Mouse (Mus musculus): ENCODE data around the gene Pyroxd1. TPM values are rescaled to one million over a fixed set of nuclear protein-coding genes. Genes with fewer than 3 reads are reported as not detected.

Pyroxd1 gene
- polyA plus RNA-seq, 1 experiment from 2014 or later = 4.9 TPM

DNA sequence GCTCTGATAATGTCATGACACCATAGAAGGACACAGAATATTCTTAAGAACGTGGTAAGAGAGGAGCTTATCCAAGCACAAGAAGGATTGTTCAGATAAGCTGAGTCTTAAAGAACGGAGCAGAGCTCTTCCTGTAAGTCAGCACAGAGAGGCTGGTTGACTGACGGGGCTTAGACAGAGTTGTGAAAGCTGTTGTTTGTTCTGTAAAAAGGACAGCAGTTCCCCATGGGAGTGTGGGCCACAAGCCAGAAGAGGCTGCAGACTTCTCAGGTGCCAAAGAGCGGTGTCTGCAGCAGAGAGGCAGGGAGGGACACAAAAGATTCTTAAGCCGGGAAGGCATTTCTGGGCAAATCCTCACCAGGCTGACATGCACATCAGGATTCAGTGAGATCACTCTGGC is 49.2 kb downstream of the Pyroxd1 start:
- no peak for ATAC-seq (ENCODE audit: insufficient read depth)
- no peak overlapping the region for H3K9ac ChIP-seq
- no peak overlapping the region for H3K4me3 ChIP-seq (replicated peaks)
- H3K9me3 ChIP-seq (replicated peaks) = no peaks in the 10 kb centered on the region
- H3K4me1 ChIP-seq (replicated peaks) = peaks cover 7% of the 10 kb centered on the region; the same call in 1 of the 2 replicates
- H3K36me3 ChIP-seq (replicated peaks) = peaks cover 40% of the 10 kb centered on the region
- 60% methylated on average over 5 of the region's 5 CpGs for WGBS (ENCODE audit: insufficient replicate concordance)
- no peaks in the 10 kb centered on the region for H3K27me3 ChIP-seq
- H3K27ac ChIP-seq (replicated peaks) = no peak overlapping the region
- no peak overlapping the region for H3K4me2 ChIP-seq

DNA sequence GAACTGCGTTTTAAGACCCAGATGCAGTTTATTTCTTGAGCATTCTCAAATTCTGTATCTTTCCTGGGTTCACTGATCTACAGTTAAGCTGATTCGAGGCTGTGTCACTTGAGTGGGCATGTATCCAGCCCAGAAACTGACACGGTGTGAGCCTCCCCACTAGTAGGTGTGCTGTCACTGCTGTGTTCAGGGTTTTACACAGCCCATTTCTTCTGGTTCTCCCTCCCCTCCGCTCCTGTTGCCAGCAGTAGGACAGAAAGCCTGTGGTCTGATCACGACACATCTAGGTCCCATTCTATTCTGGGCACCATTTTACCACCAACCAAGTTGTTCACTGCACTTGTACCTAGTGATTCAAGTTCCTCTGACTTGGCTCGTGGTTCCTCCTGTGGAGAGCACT is 50.3 kb downstream of the Pyroxd1 start:
- 84% methylated on average over 6 of the region's 6 CpGs for WGBS (ENCODE audit: insufficient replicate concordance)
- H3K4me2 ChIP-seq = no peak overlapping the region
- H3K4me3 ChIP-seq (replicated peaks) = no peak overlapping the region
- peaks cover 48% of the 10 kb centered on the region for H3K36me3 ChIP-seq (replicated peaks)
- H3K9ac ChIP-seq = no peak overlapping the region
- no peaks in the 10 kb centered on the region for H3K27me3 ChIP-seq
- H3K27ac ChIP-seq (replicated peaks) = no peak overlapping the region
- no peak for ATAC-seq (ENCODE audit: insufficient read depth)
- H3K9me3 ChIP-seq (replicated peaks) = no peaks in the 10 kb centered on the region
- H3K4me1 ChIP-seq (replicated peaks) = peaks cover 7% of the 10 kb centered on the region; the same call in 1 of the 2 replicates

- no peaks in the 10 kb centered on the region for H3K4me1 ChIP-seq (replicated peaks)
- H3K27ac ChIP-seq (replicated peaks) = no peak overlapping the region
- H3K4me2 ChIP-seq = no peak overlapping the region
- H3K9me3 ChIP-seq (replicated peaks) = no peaks in the 10 kb centered on the region
- H3K36me3 ChIP-seq (replicated peaks) = no peaks in the 10 kb centered on the region
- ATAC-seq (ENCODE audit: insufficient read depth) = no peak
- peaks cover 47% of the 10 kb centered on the region for H3K27me3 ChIP-seq
- 32% methylated on average over 1 of the region's 1 CpGs for WGBS (ENCODE audit: insufficient replicate concordance)
- no peak overlapping the region for H3K4me3 ChIP-seq (replicated peaks)
- H3K9ac ChIP-seq = no peak overlapping the region
These were observed 65.7 kb downstream of the Pyroxd1 start for GRCm38 (mm10) chr6:142411140-142411539.

Other genes starting within 250 kb of the Pyroxd1 start
- gene Slco1a6, start 137.1 kb upstream of the Pyroxd1 start, polyA plus RNA-seq (2015; fragmentation: Nextera tagmentation; extraction: Ambion mirVana) = not detected in 2 replicates
- 0.28 and 0.35 TPM in 2 replicates for gene Iapp, start 47.2 kb upstream of the Pyroxd1 start, polyA plus RNA-seq (2015; fragmentation: Nextera tagmentation; extraction: Ambion mirVana)
- gene Slco1a5, start 22.7 kb upstream of the Pyroxd1 start, polyA plus RNA-seq (2015; fragmentation: Nextera tagmentation; extraction: Ambion mirVana) = not detected in 2 replicates
- gene Recql, start 41.4 kb downstream of the Pyroxd1 start, polyA plus RNA-seq (2015; fragmentation: Nextera tagmentation; extraction: Ambion mirVana) = 12.6 and 14.2 TPM in 2 replicates
- 30.9 and 32.1 TPM in 2 replicates for gene Golt1b, start 41.6 kb downstream of the Pyroxd1 start, polyA plus RNA-seq (2015; fragmentation: Nextera tagmentation; extraction: Ambion mirVana)
- gene Spx, start 67.8 kb downstream of the Pyroxd1 start, polyA plus RNA-seq (2015; fragmentation: Nextera tagmentation; extraction: Ambion mirVana) = 0.09 and 0.13 TPM in 2 replicates
- gene Gys2, start 127.5 kb downstream of the Pyroxd1 start, polyA plus RNA-seq (2015; fragmentation: Nextera tagmentation; extraction: Ambion mirVana) = 49.8 and 58.9 TPM in 2 replicates
- gene Ldhb, start 162.3 kb downstream of the Pyroxd1 start, polyA plus RNA-seq (2015; fragmentation: Nextera tagmentation; extraction: Ambion mirVana) = 19.5 and 19.7 TPM in 2 replicates
- 2.1 and 2.4 TPM in 2 replicates for gene Kcnj8, start 226.0 kb downstream of the Pyroxd1 start, polyA plus RNA-seq (2015; fragmentation: Nextera tagmentation; extraction: Ambion mirVana)

Data from liver, embryonic 15.5 days (tissue).